Mouse (Mus musculus): ENCODE data around the gene Hacd3.
"Not testable (repeated sequence)": the region's sequence is repeated elsewhere in the genome, so short reads cannot be mapped to it uniquely, and the experiment has no call there.

DNA sequence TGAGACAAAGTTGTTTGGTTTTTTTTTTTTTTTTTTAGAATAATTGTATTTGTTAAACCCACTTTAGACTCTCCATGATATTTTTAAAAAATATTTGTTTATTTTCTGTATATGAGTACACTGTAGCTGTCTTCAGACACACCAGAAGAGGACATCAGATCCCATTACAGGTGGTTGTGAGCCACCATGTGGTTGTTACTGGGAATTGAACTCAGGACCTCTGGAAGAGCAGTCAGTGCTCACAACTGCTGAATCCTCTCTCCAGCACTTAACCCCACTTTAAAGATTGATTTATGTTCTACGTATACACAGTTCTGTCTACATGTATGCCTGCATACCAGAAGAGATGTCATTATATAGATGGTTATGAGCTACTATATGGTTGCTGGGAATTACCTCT lies 26.0 kb downstream of the Hacd3 start:
- not testable (repeated sequence) for TF ChIP-seq CTCF (IDR thresholded peaks at IDR 0.05; ENCODE audit: control insufficient read depth, insufficient read depth, insufficient replicate concordance, low read depth, low read length); POLR2A (IDR thresholded peaks at IDR 0.05; ENCODE audit: control insufficient read depth, low read depth, low read length)

All from testis, adult 2 months (tissue).